ENCODE assay signal across 8 mouse cellular contexts in genomic region chr3:121588737-121589493, GRCm38 (mm10). TPM values are rescaled to one million over a fixed set of nuclear protein-coding genes. Genes with fewer than 3 reads are reported as not detected.
DNase-seq lines count a peak whose midpoint lies in the region; TF ChIP-seq lines count a peak whose summit lies in the region.

No protein-coding gene starts in this region.

- TF ChIP-seq CTCF in small intestine, adult 2 months (IDR thresholded peaks at IDR 0.05; ENCODE audit: extremely low read depth, insufficient read length, insufficient replicate concordance, low read depth, low read length) = no peak

- H3K27ac ChIP-seq in small intestine, adult 2 months (ENCODE audit: insufficient read depth, low read depth, low read length) = peak overlapping the region; percentile 29; the same call in 1 of the 2 replicates

- WGBS in small intestine, adult 2 months = 69% methylated on average over 14 of the region's 14 CpGs

- no peak for TF ChIP-seq POLR2A in small intestine, adult 2 months (IDR thresholded peaks at IDR 0.05; ENCODE audit: low read depth, low read length)

- no peaks in the 10 kb centered on the region for H3K36me3 ChIP-seq in small intestine, adult 2 months (ENCODE audit: control insufficient read depth, insufficient read depth, low read length)

- no peak overlapping the region for H3K4me3 ChIP-seq in small intestine, adult 2 months (ENCODE audit: low read depth, low read length)

- intact Hi-C loops in gastrocnemius, postnatal 36 days (cut with DNase I) = no loop called here

- no peaks in the 10 kb centered on the region for H3K27me3 ChIP-seq in small intestine, adult 2 months (ENCODE audit: control insufficient read depth, insufficient read depth, low read length)

- no peaks in the 10 kb centered on the region for H3K4me1 ChIP-seq in small intestine, adult 2 months (ENCODE audit: control insufficient read depth, insufficient read depth, insufficient read length, low read length)

- peak; percentile 59 for DNase-seq in ovary, adult 18-20 months (ENCODE audit: low spot score)
- DNase-seq in ovary, postnatal 10 days (ENCODE audit: low spot score) = no peak
- peak; percentile 54 to 74 for DNase-seq in gastrocnemius, postnatal 36 days
- peak; percentile 71 to 81 for DNase-seq in kidney, postnatal 4 days
- no peak for DNase-seq in left cerebral cortex, adult 9 months (ENCODE audit: low spot score in 2 of 2)
- DNase-seq in layer of hippocampus, adult 9-11 months = no peak
- DNase-seq in frontal cortex, postnatal 10 days (ENCODE audit: low spot score in 2 of 2) = no peak

RNA-seq across cellular contexts. Expression of gene Slc44a3, which starts 56.7 kb away (rescaled TPM):
- total RNA-seq in gastrocnemius, postnatal 36 days (2021) = not detected
- polyA plus RNA-seq in small intestine, adult 2 months (2012; rRNA removed) = 4.6 and 5.9 TPM in 2 replicates

Comparison
In these comparisons a context has a peak if more than half of its experiments do, and no peak if none do; other contexts are left out.
1. DNase-seq: peak in ovary, adult 18-20 months (single experiment), gastrocnemius, postnatal 36 days (2 of 2) and kidney, postnatal 4 days (2 of 2); none in ovary, postnatal 10 days (single experiment), left cerebral cortex, adult 9 months (0 of 2), layer of hippocampus, adult 9-11 months (single experiment) and frontal cortex, postnatal 10 days (0 of 2).